Mouse (Mus musculus): ENCODE measurements around the gene Rab1a.
"Not testable (repeated sequence)": the region's sequence is repeated elsewhere in the genome, so short reads cannot be mapped to it uniquely, and the experiment has no call there.

Rab1a gene

DNA sequence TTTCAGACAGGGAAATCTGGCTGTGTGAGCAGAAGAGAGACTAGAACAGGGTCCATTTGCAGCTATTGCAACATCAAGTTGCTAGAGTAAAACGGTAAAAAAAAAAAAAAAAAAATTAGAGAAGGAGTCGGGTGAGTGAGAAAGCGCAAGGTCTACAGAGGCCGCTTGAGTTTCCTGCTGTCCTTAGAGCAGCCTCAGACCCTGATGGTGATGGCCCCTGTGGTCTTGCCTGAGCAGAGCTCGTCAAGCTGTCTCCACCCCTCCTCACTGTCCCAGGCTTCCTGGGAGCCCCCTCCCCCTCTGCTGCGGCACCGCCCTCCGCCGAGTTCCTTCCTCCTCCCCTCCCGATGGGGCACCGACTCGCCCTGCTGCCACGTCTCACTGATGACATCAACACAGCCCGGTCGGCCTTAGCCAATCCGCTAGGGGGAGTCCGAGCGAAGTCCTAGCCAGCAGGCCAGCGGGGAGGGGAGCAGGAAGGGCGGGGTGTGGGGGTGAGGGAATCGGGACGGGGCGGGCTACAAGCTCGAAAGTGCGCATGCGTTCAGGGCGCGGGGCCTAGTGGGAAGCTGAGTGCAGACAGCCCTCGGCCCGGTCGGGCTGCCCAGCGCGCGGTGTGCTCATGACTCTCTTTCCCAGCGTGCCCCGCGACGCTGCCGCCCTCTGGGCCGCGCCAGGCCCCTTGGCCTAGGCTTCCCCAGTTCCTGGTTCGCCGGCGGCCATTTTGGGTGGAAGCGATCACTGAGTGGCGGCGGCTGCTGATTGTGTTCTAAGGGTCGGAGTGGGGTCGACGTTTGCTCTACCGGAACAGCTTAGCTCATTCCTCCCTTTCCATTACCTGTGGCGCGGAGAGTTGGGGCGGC is at the start of gene Rab1a:
Gene Rab1a, plus strand, starts transcription at position 720 of the 863 bp plus-strand sequence.
- DNase-seq (ENCODE audit: low read depth, low spot score) = peak; percentile 100

DNA sequence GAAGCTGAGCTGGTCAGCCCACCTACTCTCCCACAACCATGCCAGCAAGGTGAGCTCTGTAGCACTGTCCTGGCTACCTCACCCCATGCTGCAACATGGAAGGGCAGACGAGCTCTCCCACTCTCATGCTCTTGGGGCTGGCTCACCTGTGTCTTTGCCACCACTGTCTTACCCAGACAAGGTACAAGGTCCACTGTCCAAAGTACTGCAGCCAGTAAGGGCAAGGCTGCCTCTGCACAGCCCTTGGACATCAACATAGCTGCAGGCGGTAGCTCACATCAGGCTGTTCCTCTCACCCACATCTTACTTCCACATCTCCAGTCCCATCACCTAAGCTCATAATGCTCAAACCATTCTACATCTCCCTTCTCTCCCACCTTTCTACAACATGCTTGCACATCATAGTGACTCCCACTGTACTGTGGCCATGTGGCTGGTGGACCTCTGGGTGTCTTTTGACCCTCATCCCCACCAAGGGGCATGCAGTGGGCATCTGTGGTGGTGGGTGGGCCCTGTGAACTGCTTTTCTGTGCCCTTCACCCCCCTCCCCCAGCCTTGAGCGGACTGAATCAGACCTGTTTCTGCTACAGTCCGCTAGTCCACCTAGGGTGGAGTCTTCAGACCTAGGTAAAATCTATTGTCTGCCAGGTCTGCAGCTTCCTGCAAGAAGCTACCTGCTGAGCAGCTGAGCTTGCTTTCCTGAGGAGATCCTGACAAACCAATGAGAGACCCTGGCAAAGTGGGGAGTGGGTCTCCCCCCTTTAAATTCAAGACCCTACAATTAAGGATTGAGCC is 48.9 kb upstream of the Rab1a start:
- no peak for DNase-seq (ENCODE audit: low read depth, low spot score)

DNA sequence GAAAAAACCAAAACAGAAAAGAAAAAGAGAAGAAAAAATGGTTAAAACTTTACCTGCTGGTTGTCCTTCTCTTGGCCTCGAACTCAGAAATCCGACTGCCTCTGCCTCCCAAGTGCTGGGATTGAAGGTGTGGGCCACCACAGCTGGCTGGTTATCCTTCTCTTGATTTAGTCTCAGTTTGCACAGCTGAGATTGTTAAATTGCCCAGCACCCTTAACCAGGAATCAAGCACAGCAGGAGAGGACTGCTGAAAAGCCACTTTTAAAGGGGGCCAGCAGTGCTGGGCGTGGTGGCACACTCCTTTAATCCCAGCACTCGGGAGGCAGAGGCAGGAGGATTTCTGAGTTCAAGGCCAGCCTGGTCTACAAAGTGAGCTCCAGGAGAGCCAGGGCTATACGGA is 47.7 kb upstream of the Rab1a start:
- not testable (repeated sequence) for DNase-seq (ENCODE audit: low read depth, low spot score)

DNA sequence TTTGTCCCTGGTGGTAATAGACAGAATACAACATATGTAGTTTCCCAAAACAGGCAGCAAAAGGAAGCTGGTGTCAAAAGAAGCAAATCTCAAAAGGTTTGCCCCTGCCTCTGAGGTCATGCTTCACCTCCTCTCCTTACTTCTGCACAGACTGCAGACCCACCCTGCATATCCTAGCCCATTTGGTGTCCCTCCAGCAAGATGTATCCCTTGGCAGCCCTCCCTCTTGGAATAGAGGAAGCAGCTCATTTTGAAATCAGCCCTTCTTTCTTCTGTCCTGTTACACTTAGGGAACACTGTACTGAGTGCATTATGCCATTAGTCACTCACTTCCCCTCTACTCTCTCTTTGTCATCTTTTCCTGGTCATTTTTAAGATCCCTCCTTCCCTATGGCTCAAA is 42.4 kb upstream of the Rab1a start:
- DNase-seq (ENCODE audit: low read depth, low spot score) = no peak

DNA sequence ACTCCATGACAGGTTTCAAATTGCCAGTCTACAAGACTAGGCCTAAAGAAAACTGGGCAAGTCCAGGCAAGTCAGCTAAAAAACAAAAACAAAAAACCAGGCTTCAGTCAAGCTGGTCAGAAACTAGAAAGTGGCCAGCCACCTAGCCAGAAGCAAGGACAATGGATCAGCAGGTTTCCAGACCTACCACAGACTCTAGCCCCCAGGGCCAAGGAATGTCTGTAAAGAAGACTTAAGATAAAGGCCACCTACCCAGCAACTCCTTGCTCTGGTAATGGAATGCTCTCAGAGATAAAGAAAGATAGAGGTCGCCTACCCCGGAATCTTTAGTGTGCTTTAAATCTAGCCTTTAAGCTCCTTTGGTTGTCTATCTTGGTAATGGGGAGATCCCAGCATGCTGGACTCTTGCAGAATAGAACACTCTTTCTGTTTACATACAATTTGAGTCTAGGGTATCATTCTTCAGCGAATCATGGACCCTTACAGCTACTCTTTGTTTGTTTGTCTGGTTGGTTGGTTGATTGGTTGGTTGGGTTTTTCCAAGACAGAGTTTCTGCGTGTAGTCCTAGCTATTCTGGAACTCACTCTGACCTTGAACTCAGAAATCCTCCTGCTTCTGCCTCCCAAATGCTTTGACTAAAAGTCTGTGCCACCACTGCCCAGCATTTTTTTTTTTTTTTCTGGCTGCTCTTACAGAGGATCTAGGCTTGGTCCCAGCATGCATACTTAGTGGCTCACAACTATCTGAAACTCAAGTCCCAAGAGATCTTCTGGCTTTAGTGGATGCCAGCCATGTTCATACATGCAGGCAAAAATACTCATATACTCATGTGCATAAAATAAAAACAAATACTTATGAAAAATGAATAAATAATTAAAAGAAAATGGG is 36.0 kb upstream of the Rab1a start:
- no peak for DNase-seq (ENCODE audit: low read depth, low spot score)

DNA sequence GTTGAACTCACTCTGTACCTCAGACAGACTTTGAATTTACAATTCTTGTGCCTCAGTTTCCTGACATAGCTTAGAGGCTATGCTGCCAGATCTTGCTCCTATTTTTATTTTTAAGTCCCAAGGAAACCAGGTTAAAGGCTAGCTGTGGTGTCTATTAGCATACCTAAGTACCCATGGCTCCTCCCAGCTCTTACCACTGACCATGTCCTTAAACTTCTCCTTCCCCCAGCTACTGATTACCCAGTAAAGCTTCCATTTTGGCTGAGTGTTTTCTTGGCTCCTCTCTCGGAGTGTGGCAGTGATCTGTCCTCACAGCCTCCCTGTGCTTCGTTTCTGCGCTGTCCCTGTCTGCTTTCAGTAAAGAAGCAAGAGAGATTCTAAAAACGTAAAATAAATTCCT is 35.2 kb upstream of the Rab1a start:
- no peak for DNase-seq (ENCODE audit: low read depth, low spot score)

DNA sequence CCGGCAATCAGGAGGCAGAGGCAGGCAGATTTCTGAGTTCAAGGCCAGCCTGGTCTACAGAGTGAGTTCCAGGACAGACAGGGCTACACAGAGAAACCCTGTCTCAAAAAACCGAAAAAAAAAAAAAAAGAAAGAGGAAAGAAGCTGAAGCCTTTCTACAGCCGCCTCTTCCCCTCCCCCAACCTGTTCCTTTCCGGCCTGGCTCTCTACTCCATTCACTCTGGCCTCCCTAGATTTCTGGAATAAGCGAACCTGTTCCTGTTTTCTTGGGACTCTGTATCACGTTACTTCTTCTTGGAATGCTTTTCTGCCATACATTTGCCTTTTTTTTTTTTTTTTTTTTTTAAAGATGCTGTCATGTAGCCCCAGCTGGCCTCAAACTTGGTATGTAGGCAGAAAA is 34.8 kb upstream of the Rab1a start:
- DNase-seq (ENCODE audit: low read depth, low spot score) = not testable (repeated sequence)

DNA sequence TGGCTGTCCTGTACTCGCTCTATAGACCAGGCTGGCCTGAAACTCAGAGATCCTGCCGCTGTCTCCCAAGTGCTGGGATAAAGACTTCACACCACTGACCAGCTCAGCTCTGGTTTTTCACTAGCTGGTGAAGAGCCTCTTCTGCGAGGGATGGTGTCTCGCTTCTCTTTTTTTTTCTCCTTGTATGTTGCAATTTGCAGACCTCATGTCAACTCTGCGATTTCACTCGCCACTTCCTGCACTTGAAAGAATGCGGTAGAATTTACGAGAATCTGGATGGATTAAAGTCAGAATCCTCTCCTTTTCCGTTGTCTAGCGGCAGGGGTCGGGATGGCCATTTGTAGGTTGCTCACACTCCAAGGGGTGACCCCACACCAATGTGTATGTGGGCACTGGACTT is 32.3 kb upstream of the Rab1a start:
- no peak for DNase-seq (ENCODE audit: low read depth, low spot score)

DNA sequence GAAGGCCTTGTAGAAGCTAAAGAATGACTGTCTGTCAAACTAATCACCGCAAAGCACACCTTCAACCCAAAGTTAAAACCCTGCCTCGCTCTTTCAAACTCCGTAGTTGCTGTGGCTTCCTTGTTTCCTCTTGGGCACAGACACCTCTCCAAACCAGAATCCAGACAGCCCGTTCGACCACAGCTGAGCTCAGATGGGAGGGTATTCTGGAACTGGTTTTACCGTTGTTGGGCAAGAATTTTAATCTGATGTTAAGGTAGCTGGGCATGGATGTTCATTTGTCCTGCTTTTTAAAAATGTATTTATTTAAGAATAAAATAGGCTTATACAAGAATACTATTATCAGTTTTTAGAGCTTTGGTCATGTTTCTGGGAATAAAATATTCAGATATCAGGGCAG is 14.0 kb upstream of the Rab1a start:
- DNase-seq (ENCODE audit: low read depth, low spot score) = no peak

DNA sequence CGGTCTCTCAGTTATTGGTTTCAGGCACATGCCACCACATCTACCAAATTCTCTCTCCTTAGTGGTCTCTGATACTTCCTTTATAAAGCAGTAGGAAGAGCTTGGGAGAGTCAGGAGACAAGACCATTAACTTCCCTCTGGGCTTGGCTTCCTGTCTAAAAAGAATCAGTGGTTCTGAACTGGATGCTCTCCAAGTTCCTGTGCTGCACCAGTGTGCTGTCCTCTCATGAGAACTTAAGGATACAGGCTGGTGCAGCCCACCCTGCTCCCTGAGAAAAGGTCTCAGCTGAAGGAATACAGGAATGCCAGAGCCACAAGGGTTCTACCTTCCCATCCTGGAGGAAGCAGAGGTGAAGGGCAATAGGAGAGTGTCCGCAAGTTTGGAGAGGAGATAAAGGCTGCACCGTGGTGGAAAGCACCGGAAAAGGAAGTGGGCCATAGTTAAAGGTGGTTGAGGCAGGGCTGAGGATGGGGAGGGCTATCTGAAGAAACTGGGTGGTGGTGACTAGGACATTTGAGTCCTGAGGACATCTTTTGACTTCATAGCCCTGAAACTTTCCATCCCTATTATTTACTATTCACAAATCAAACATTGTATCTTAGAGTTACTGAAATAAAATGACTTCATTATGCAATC is 8.0 kb upstream of the Rab1a start:
- DNase-seq (ENCODE audit: low read depth, low spot score) = no peak

DNA sequence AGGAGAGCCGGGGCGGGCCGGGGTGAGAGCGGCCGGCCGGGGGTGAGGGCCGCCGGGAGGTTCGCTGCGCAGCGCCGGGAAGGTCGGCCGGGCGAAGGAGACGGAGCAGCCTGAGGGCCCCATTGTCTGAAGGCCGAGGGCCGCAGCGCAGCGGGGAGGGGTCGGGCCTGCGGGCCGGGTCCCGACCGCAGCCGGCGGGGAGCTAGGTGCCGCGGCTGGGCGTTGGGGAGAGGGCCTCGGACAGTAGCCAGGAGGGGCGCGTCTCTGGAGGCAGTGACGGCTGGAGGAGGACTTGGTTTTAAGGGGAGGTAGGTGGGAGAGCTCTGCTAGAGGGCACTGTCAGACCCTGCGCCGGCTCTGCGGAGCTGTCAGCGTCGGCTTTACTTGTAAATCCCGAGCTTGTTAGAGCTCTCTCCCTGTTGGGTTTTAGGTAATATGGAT is 449 bp downstream of the Rab1a start:
- peak; percentile 37 for DNase-seq (ENCODE audit: low read depth, low spot score)

DNA sequence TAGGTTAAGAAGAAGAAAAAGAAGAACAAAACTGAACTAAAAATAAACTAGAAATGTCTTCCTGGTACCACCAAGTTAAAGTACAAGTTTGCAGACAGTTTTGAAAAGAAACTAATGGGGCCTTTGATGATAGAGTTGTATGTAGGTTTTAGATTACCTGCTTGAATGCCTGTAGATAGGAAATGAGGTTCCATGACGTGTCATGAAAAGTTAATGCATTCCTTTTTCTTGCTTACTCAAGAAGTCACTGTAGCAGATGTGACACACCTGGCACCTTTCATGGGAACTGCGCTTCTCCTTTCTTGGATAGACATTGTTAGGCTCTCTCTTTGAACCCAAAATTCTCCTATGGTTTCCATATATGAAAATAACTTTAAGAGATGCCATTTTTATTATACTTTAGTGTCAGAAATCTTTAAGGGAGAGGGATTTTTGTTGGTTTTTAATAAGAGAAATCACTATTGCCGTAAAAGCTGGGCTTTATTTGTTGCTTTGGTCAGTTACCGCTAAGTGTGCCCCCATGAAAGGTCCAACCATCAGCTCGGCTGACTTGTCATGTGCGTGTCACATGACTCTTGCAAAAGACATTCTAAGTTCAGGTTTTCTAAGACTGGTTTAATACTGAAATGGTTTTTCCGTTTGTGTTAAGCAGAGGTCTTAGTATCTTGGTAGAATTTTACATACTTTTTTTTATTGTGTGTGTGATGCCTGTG is 1.2 kb downstream of the Rab1a start:
- DNase-seq (ENCODE audit: low read depth, low spot score) = no peak

DNA sequence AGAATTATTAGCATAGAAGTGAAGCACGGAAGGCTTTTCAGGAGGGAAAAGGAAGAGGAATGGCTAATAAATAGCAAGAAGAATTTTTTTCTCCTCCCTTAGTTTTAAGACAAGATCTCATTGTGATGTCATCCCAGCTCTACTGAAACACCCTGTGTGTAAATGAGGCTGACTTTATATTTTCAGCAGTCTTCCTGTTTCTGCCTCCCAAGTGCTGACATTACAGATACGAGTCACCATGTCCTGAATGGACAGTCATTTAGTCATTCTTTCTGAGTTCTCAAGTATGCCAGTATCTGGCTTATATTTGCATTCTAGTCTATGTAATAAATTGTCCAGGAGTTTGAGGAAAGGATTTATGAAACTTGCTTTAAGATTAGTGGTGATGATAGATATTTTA is 3.1 kb downstream of the Rab1a start:
- DNase-seq (ENCODE audit: low read depth, low spot score) = no peak

DNA sequence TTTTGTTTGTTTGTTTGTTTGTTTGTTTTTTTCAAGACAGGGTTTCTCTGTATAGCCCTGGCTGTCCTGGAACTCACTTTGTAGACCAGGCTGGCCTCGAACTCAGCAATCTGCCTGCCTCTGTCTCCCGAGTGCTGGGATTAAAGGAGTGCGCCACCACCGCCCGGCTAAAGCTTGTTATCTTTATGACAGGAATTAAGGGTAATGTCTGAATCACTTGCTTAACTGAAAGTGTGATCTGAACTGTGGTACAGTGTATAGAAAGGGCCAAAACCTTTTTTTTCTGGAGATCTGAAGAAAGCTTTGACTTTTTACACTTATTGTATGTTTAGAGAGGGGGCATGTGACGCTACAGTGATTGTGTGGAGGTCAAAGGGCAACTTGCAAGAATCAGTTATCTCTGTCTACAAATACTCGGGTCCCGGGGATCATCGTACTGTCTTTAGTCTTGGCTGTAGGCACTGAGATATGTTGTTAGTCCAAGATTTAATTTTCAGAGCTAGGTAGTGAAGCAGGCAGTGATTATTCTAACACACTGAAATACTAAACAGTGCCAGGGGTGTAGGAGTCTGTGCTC is 3.7 kb downstream of the Rab1a start:
- no peak for DNase-seq (ENCODE audit: low read depth, low spot score)

DNA sequence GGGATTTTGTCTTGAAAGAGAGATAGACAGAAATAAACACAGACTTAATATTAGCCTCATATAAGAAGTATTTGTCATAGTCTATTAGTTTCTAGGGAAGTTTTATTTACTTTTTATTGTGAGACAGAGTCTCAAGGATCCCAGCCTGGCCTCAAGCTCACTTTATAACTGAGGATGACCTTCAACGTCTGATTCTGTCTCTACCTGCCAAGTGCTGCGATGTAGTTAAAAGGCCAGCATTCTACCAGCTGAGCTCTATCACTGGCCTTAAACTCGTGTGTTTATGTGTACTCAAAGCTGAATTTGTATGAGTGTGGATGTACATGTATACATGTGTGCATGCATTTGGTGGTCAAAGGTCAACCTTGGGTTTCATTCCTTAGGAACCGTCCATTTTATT is 4.3 kb downstream of the Rab1a start:
- DNase-seq (ENCODE audit: low read depth, low spot score) = no peak

DNA sequence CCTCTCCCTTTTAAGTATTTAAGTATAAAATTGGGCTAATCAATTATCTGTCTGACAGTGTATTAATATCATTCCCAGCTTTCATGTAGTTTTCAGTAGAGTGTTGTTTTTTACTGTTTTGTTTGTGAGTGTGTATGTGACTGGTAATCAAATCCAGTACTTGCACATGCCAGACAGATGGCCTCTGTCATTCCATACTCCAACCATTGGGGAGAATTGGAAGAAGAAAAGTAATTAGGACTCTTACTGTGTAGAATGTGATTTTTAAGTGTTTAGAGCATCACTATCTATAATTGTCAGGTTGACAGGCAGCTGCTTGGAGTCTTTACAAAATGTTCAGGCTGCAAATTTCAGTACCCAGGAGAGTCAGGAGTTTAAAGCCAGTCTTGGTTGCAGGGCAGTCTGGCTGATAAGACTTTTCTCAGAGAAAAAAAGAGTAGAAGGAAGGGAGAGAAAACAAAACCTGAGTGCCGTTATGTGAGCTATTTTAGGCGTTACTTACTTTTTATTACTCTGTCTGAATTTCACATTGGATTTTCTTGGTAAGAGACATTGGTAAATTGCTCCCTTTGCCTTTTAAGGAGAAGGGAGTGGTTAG is 5.5 kb downstream of the Rab1a start:
- no peak for DNase-seq (ENCODE audit: low read depth, low spot score)

DNA sequence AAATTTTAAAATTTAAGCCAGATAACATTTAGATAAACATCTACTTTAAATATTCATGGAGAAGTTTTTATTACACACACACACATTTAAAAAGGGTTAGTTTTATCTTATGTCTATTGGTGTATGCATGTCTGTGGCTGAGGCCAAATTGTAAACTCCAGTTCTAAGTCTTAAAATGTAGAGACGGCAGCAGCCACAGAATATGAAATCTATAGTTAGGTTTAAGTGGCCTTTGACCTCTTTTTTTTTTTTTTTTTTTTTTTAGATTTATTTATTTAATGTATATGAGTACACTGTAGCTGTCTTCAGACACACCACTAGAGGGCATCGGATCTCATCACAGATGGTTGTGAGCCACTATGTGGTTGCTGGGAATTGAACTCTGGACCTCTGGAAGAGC is 6.4 kb downstream of the Rab1a start:
- no peak for DNase-seq (ENCODE audit: low read depth, low spot score)

DNA sequence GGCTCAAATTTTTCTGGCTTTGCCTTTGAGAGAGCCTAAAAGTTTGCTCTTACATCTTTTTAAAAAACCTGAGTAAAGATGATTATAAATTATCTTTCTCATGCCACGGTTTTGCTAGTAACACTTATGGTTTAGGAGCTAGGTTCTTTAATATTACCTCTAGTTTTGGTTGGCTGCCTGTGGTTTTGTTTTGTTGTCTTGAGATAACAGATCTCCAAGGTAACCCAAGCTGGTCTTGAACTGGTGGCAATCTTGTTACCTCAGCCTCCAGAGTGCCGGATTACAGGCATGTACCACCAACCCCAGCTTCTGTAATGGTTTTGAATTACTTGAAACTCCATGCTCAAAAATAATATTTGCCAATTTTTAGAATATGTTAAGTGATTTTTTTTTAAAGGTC is 10.6 kb downstream of the Rab1a start:
- DNase-seq (ENCODE audit: low read depth, low spot score) = no peak

DNA sequence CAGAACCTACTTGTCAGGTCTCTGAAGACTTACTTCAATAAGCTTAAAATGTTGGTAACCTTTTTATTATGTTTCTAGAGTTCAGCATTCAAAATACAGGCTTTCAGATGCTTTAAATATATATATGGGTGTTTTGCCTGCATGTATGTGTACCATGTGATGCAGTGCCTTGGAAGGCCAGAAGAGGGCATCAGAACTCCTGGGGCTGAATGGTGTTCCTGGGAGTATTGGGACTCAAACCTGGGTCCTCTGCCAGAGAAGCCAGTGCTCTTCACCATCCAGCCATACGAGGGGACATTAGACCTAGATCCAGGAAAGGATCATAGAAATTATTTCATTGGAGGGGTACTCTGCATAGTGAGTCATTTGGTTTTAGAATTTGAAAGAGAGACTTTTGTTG is 13.5 kb downstream of the Rab1a start:
- DNase-seq (ENCODE audit: low read depth, low spot score) = peak; percentile 33

DNA sequence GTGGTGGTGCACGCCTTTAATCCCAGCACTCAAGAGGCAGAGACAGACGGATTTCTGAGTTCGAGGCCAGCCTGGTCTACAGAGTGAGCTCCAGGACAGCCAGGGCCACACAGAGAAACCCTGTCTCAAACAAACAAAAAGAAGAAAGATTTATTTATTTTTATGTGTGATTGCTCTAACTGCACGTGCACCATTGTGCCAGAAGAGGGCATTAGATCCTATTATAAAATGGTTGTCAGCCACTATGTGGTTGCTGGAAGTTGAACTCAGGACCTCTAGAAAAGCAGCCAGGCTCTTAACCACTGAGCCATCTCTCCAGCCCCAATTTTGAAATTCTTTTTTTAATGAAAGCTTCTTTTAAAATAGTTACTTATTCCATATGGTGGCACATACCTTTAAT is 15.2 kb downstream of the Rab1a start:
- DNase-seq (ENCODE audit: low read depth, low spot score) = no peak

Data from c-Kit-negative CD71-positive TER-119-positive erythroid progenitor cells, embryonic 14.5 days (primary cell).